Mouse (Mus musculus) brain, adult 2 months (tissue): ENCODE results near the gene Vdac2.

Experiments
- DNase-seq: peaks from one replicate; pipeline ENCODE4 v3.0.0; 2011; ENCODE audit warnings: low read depth, low spot score

Gene Vdac2

GRCm38 (mm10) chr14:21851996-21852791 is 27.2 kb downstream of the Vdac2 start:
- no peak for DNase-seq

GRCm38 (mm10) chr14:21853456-21854109 is 28.5 kb downstream of the Vdac2 start:
- peak; percentile 91 for DNase-seq

- DNase-seq = no peak
Observed at GRCm38 (mm10) chr14:21854271-21854670, 29.2 kb downstream of the Vdac2 start.

DNA sequence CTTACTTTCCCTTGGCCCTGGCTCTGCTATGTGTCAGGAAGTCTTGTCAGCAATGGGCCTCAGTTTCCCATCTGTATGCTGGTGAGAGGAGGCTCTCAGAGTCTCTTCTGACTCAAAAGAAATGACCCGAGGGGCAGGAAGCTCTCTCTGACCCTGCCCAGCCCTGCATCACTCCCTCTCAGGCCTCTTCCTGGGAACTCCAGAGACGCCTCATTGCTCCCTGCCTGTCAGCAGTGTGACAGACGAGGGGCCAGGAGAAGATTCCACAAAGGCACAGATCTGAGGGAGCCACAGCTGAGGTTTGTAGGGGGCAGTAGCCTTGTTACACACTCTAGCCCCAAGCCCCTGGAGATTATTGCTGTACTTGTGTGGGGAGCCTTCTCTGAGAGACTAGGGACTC is 30.9 kb downstream of the Vdac2 start:
- DNase-seq = no peak

- no peak for DNase-seq
Observed at GRCm38 (mm10) chr14:21856886-21857285, 31.8 kb downstream of the Vdac2 start.

DNA sequence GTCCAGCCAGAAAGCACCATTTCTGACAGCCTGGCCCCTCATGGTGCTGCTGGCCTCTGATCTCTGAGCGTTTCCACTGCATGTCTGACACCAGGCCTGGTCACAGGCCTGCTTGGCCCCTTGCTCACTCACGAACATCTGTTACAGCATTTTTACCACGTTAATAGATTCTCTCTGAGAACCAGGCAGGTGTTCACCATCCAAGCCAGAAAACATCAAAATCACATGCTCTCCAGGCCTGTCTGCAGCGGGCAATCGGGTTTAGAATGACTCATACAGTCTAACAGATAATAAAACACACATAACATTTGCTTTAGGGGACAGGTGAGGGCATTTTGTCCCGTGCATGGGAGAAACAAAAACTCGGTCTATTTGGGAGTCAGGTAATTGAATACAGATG is 41.3 kb downstream of the Vdac2 start:
- DNase-seq = no peak

GRCm38 (mm10) chr14:21866816-21867215 is 41.8 kb downstream of the Vdac2 start:
- no peak for DNase-seq

- peak; percentile 24 for DNase-seq
Observed at GRCm38 (mm10) chr14:21890430-21890829, 65.4 kb downstream of the Vdac2 start.

DNA sequence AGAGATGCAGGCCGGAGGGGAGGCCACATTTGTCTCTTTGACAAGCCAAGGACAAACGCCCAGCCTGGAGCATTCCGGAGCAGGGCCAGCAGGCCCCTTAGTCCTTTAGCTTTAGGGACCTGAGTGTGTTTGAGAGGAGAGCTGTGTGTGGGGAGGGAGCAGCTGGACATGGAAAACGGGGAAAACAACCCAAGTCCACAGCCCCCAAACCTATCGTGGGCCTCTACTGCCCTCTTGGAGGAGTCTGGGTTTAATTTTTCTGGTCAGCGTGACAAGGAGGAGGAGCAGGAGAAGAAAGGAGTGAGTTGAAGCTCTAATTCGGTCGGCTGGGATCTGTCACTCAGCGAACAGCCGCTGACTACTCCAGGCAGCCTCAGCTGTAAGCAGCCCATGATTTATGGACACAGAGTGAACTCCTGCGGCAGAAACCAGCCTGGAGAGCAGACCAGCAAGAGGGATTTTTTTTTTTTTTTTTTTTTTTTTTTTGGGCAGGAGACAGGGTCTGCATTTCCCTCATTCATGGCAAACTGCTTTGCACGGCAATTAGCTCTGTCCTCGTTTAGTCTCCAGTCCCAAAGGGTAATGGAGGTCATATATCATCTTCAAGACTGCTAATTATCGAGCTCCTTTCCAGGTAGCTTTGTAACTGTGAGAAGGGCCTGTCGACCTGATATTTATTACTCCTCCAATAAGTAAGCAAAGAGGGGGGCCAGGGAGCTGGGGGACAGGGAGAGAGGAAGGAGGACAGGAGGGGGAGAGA is 66.7 kb downstream of the Vdac2 start:
- no peak for DNase-seq

- DNase-seq = no peak
Observed at GRCm38 (mm10) chr14:21892341-21892659, 67.3 kb downstream of the Vdac2 start.
